Mouse (Mus musculus) hindbrain, embryonic 12.5 days (tissue): ENCODE data around the gene Foxp1. TPM values are rescaled to one million over a fixed set of nuclear protein-coding genes. Genes with fewer than 3 reads are reported as not detected.

Experiments used
- ATAC-seq: fragments of 200-750 bp; cut with Nextera tagmentation; 2 replicates; pipeline ENCODE4 v1.8.0; 2017; ENCODE audit warnings: moderate TSS enrichment; ENCODE audit not compliant: low FRiP score
- H3K27ac ChIP-seq: fragments of 300-500 bp; sonication (generic); 2 replicates; pipeline ENCODE4 v1.5.1; 2016; ENCODE audit warnings: mild to moderate bottlenecking
- H3K27me3 ChIP-seq: fragments of 300-500 bp; sonication (generic); 2 replicates; pipeline ENCODE4 v1.6.1; 2016; ENCODE audit warnings: mild to moderate bottlenecking
- H3K36me3 ChIP-seq: fragments of 300-500 bp; sonication (generic); 2 replicates; pipeline ENCODE4 v1.6.1; 2016; ENCODE audit warnings: mild to moderate bottlenecking
- H3K4me1 ChIP-seq: fragments of 300-500 bp; sonication (generic); 2 replicates; pipeline ENCODE4 v1.6.1; 2016
- H3K4me2 ChIP-seq: fragments of 300-500 bp; sonication (generic); replicated peaks from 2 replicates; pipeline ENCODE4 v1.6.1; 2016; ENCODE audit warnings: mild to moderate bottlenecking
- H3K4me3 ChIP-seq: fragments of 300-500 bp; sonication (generic); 2 replicates; pipeline ENCODE4 v1.5.1; 2016; ENCODE audit warnings: mild to moderate bottlenecking
- H3K9ac ChIP-seq: fragments of 300-500 bp; sonication (generic); 2 replicates; pipeline ENCODE4 v1.6.1; 2016; ENCODE audit warnings: mild to moderate bottlenecking, moderate library complexity
- H3K9me3 ChIP-seq: fragments of 300-500 bp; sonication (generic); replicated peaks from 2 replicates; pipeline ENCODE4 v1.6.1; 2016; ENCODE audit warnings: mild to moderate bottlenecking
- WGBS: fragments of 180-500 bp; shearing (Covaris S2); methylation state at CpG from one replicate; pipeline ENCODE4 v1.1.7; 2016; 5-methylcytosine and 5-hydroxymethylcytosine counted together
- polyA plus RNA-seq: library from polyadenylated mRNA; unstranded; fragments of >200 nt; fragmentation: Nextera tagmentation; extraction: Ambion mirVana; gene quantifications from 2 replicates; pipeline ENCODE4 v1.2.1, GENCODE M21; 2016

The Foxp1 gene
- polyA plus RNA-seq, 1 experiment from 2014 or later, result 87.6 TPM

GRCm38 (mm10) chr6:99173066-99173901, 349.2 kb downstream of the Foxp1 start:
- H3K36me3 ChIP-seq, result no peaks in the 10 kb centered on the region
- 76% methylated on average over 14 of the region's 14 CpGs for WGBS
- ATAC-seq, result no peak
- no peak overlapping the region for H3K4me3 ChIP-seq
- no peaks in the 10 kb centered on the region for H3K27me3 ChIP-seq
- H3K9ac ChIP-seq, result no peak overlapping the region
- no peaks in the 10 kb centered on the region for H3K9me3 ChIP-seq
- H3K4me1 ChIP-seq, result no peaks in the 10 kb centered on the region
- H3K27ac ChIP-seq, result no peak overlapping the region
- no peak overlapping the region for H3K4me2 ChIP-seq

- Histone ChIP-seq H3K4me1 (no peaks in the 10 kb centered on the region), H3K9me3 (no peaks in the 10 kb centered on the region), H3K9ac (no peak overlapping the region), H3K27ac (no peak overlapping the region), H3K27me3 (no peaks in the 10 kb centered on the region), H3K4me3 (no peak overlapping the region), H3K4me2 (no peak overlapping the region), H3K36me3 (no peaks in the 10 kb centered on the region)
- no peak for ATAC-seq
- WGBS, result 92% methylated on average over 6 of the region's 6 CpGs
Measured at GRCm38 (mm10) chr6:99172589-99172986, 349.9 kb downstream of the Foxp1 start.

GRCm38 (mm10) chr6:99171901-99172588, 350.5 kb downstream of the Foxp1 start:
- no peaks in the 10 kb centered on the region for H3K27me3 ChIP-seq
- H3K9me3 ChIP-seq, result no peaks in the 10 kb centered on the region
- WGBS, result 89% methylated on average over 8 of the region's 8 CpGs
- peaks cover 2% of the 10 kb centered on the region; the same call in 1 of the 2 replicates for H3K4me1 ChIP-seq
- H3K4me2 ChIP-seq, result no peak overlapping the region
- H3K36me3 ChIP-seq, result no peaks in the 10 kb centered on the region
- no peak overlapping the region for H3K9ac ChIP-seq
- H3K27ac ChIP-seq, result no peak overlapping the region
- no peak for ATAC-seq
- no peak overlapping the region for H3K4me3 ChIP-seq

GRCm38 (mm10) chr6:99171281-99171825, 351.2 kb downstream of the Foxp1 start:
- peaks cover 4% of the 10 kb centered on the region; the same call in 1 of the 2 replicates for H3K4me1 ChIP-seq
- 80% methylated on average over 6 of the region's 6 CpGs for WGBS
- H3K4me2 ChIP-seq, result no peak overlapping the region
- ATAC-seq, result no peak
- H3K9ac ChIP-seq, result no peak overlapping the region
- no peak overlapping the region for H3K4me3 ChIP-seq
- H3K36me3 ChIP-seq, result no peaks in the 10 kb centered on the region
- H3K9me3 ChIP-seq, result no peaks in the 10 kb centered on the region
- H3K27ac ChIP-seq, result no peak overlapping the region
- H3K27me3 ChIP-seq, result no peaks in the 10 kb centered on the region

GRCm38 (mm10) chr6:99168727-99169126, 353.8 kb downstream of the Foxp1 start:
- ATAC-seq, result no peak
- Histone ChIP-seq H3K9ac (no peak overlapping the region), H3K36me3 (no peaks in the 10 kb centered on the region), H3K27ac (no peak overlapping the region), H3K4me3 (no peak overlapping the region), H3K4me2 (no peak overlapping the region), H3K9me3 (no peaks in the 10 kb centered on the region), H3K4me1 (peaks cover 7% of the 10 kb centered on the region; the same call in 1 of the 2 replicates), H3K27me3 (no peaks in the 10 kb centered on the region)
- whole genome bisulfite sequencing, result 83% methylated on average over 2 of the region's 2 CpGs

GRCm38 (mm10) chr6:99167001-99167400, 355.5 kb downstream of the Foxp1 start:
- H3K9me3 ChIP-seq, result no peaks in the 10 kb centered on the region
- no peak for ATAC-seq
- no peaks in the 10 kb centered on the region for H3K27me3 ChIP-seq
- no peak overlapping the region for H3K9ac ChIP-seq
- no peaks in the 10 kb centered on the region for H3K36me3 ChIP-seq
- 50% methylated on average over 8 of the region's 8 CpGs for WGBS
- H3K4me1 ChIP-seq, result peaks cover 7% of the 10 kb centered on the region; the same call in 1 of the 2 replicates
- no peak overlapping the region for H3K27ac ChIP-seq
- H3K4me3 ChIP-seq, result no peak overlapping the region
- no peak overlapping the region for H3K4me2 ChIP-seq

- Histone ChIP-seq H3K9ac (no peak overlapping the region), H3K4me3 (no peak overlapping the region), H3K27ac (no peak overlapping the region), H3K4me1 (peaks cover 7% of the 10 kb centered on the region; the same call in 1 of the 2 replicates), H3K9me3 (no peaks in the 10 kb centered on the region), H3K4me2 (no peak overlapping the region), H3K27me3 (no peaks in the 10 kb centered on the region), H3K36me3 (no peaks in the 10 kb centered on the region)
- WGBS, result 89% methylated on average over 4 of the region's 4 CpGs
- no peak for ATAC-seq
Measured at GRCm38 (mm10) chr6:99166169-99166568, 356.4 kb downstream of the Foxp1 start.

GRCm38 (mm10) chr6:99164760-99165159, 357.8 kb downstream of the Foxp1 start:
- ATAC-seq, result no peak

GRCm38 (mm10) chr6:99162716-99163115, 359.8 kb downstream of the Foxp1 start:
- ATAC-seq, result no peak
- WGBS, result 84% methylated on average over 15 of the region's 15 CpGs
- H3K4me2 ChIP-seq, result no peak overlapping the region
- H3K4me3 ChIP-seq, result no peak overlapping the region
- H3K9me3 ChIP-seq, result no peaks in the 10 kb centered on the region
- H3K27me3 ChIP-seq, result no peaks in the 10 kb centered on the region
- H3K4me1 ChIP-seq, result peaks cover 12% of the 10 kb centered on the region; the same call in 1 of the 2 replicates
- no peak overlapping the region for H3K27ac ChIP-seq
- no peak overlapping the region for H3K9ac ChIP-seq
- H3K36me3 ChIP-seq, result no peaks in the 10 kb centered on the region

More at GRCm38 (mm10) chr6:99164760-99165159, 357.8 kb downstream of the Foxp1 start:
- H3K9ac ChIP-seq, result no peak overlapping the region
- H3K36me3 ChIP-seq, result no peaks in the 10 kb centered on the region
- peaks cover 7% of the 10 kb centered on the region; the same call in 1 of the 2 replicates for H3K4me1 ChIP-seq
- H3K9me3 ChIP-seq, result no peaks in the 10 kb centered on the region
- H3K4me3 ChIP-seq, result no peak overlapping the region
- no peak overlapping the region for H3K4me2 ChIP-seq
- H3K27ac ChIP-seq, result no peak overlapping the region
- no peaks in the 10 kb centered on the region for H3K27me3 ChIP-seq
- WGBS, result 91% methylated on average over 6 of the region's 6 CpGs

- Histone ChIP-seq H3K27me3 (no peaks in the 10 kb centered on the region), H3K9ac (no peak overlapping the region), H3K4me1 (peaks cover 11% of the 10 kb centered on the region), H3K4me2 (no peak overlapping the region), H3K36me3 (no peaks in the 10 kb centered on the region), H3K9me3 (no peaks in the 10 kb centered on the region), H3K4me3 (no peak overlapping the region), H3K27ac (peak overlapping the region; percentile 37)
- no peak for ATAC-seq
- 58% methylated on average over 9 of the region's 9 CpGs for WGBS
Measured at GRCm38 (mm10) chr6:99160348-99160693, 362.2 kb downstream of the Foxp1 start.

GRCm38 (mm10) chr6:99159452-99160347, 362.8 kb downstream of the Foxp1 start:
- H3K36me3 ChIP-seq, result no peaks in the 10 kb centered on the region
- no peak overlapping the region for H3K4me2 ChIP-seq
- H3K9ac ChIP-seq, result no peak overlapping the region
- 52% methylated on average over 23 of the region's 23 CpGs for WGBS
- H3K4me1 ChIP-seq, result peaks cover 11% of the 10 kb centered on the region
- peak overlapping the region; percentile 56 for H3K27ac ChIP-seq
- H3K4me3 ChIP-seq, result no peak overlapping the region
- ATAC-seq, result no peak
- H3K27me3 ChIP-seq, result no peaks in the 10 kb centered on the region
- no peaks in the 10 kb centered on the region for H3K9me3 ChIP-seq

GRCm38 (mm10) chr6:99153682-99154081, 368.8 kb downstream of the Foxp1 start:
- Histone ChIP-seq H3K27me3 (no peaks in the 10 kb centered on the region), H3K4me3 (no peak overlapping the region), H3K4me2 (no peak overlapping the region), H3K27ac (no peak overlapping the region), H3K4me1 (peaks cover 3% of the 10 kb centered on the region; the same call in 1 of the 2 replicates), H3K36me3 (no peaks in the 10 kb centered on the region), H3K9me3 (no peaks in the 10 kb centered on the region), H3K9ac (no peak overlapping the region)
- WGBS, result 94% methylated on average over 4 of the region's 4 CpGs
- ATAC-seq, result no peak
